Mouse (Mus musculus) CD4-positive, CD25-positive, alpha-beta regulatory T cell (primary cell): ENCODE data around the gene Prol1. TPM values are rescaled to one million over a fixed set of nuclear protein-coding genes. Genes with fewer than 3 reads are reported as not detected.

ENCODE experiments used
- polyA plus RNA-seq: library from polyadenylated mRNA; unstranded; fragments of 100-300 nt; shearing (Covaris generic); gene quantifications from one replicate; pipeline ENCODE4 v1.2.1, GENCODE M21; 2017

Prol1 gene
- not detected for polyA plus RNA-seq

GRCm38 (mm10) chr5:88317012-88317411, at the start of gene Prol1:
Prol1 (plus strand) TSS chr5:88317312.

GRCm38 (mm10) chr5:88268619-88269018, 48.5 kb upstream of the Prol1 start, which contains the start of gene Gm7714:
Gm7714 (plus strand) TSS chr5:88268919.

DNA sequence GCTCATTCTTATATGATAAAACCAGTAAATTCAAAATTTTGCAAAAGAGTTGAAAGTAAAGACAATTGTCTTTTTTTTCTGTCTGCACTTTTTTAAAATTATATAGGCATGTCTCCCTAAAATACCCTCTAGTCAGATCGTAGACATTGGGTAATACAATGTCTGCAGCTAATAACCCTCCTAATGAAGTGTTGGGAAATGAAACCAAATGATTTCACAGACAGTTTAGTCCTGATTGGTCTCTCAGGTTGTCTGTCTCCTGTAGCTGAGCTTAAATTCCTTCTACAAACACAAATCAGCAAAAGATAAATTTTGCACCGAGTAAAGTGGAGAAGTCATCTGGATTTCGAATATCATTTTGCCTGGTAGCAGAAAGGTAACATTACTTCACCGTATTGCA, 58.7 kb downstream of the Prol1 start, which contains the start of gene Amtn:
TSS of gene Amtn (plus strand) at position 301 of the 400 bp plus-strand sequence.

Other genes with a start within 250 kb of the Prol1 start
- gene Smr2, start 230.8 kb upstream of the Prol1 start, polyA plus RNA-seq: not detected
- gene Gm11116, start 205.8 kb upstream of the Prol1 start, polyA plus RNA-seq: not detected
- not detected for gene Gm11115, start 163.2 kb upstream of the Prol1 start, polyA plus RNA-seq
- gene Gm7714, start 48.4 kb upstream of the Prol1 start, polyA plus RNA-seq: not detected
- not detected for gene Amtn, start 58.8 kb downstream of the Prol1 start, polyA plus RNA-seq
- not detected for gene Ambn, start 138.7 kb downstream of the Prol1 start, polyA plus RNA-seq
- not detected for gene Enam, start 170.7 kb downstream of the Prol1 start, polyA plus RNA-seq
- 1.2 TPM for gene Jchain, start 210.6 kb downstream of the Prol1 start, polyA plus RNA-seq
- 96.1 TPM for gene Utp3, start 237.2 kb downstream of the Prol1 start, polyA plus RNA-seq
- 10.1 TPM for gene Rufy3, start 247.7 kb downstream of the Prol1 start, polyA plus RNA-seq